Mouse (Mus musculus) cerebellum, adult 2 months (tissue): ENCODE data around the gene Sdsl. TPM values are rescaled to one million over a fixed set of nuclear protein-coding genes. Genes with fewer than 3 reads are reported as not detected.

ENCODE experiments used
- DNase-seq, 2 experiments: peaks; one replicate each; pipeline ENCODE4 v3.0.0; 2021
- H3K27ac ChIP-seq: fragments of 200-500 bp; 2 replicates; pipeline ENCODE4 v1.5.1; 2012; ENCODE audit warnings: low read length, control low read depth, inconsistent platforms; ENCODE audit not compliant: insufficient read depth
- H3K27me3 ChIP-seq: fragments of 200-500 bp; 2 replicates; pipeline ENCODE4 v1.6.1; 2012; ENCODE audit warnings: inconsistent platforms, mild to moderate bottlenecking, low read length, moderate library complexity; ENCODE audit not compliant: control insufficient read depth, insufficient read depth
- H3K4me1 ChIP-seq: fragments of 200-500 bp; 2 replicates; pipeline ENCODE4 v1.6.1; 2011; ENCODE audit warnings: low read length; ENCODE audit not compliant: control insufficient read depth, insufficient read depth
- H3K4me3 ChIP-seq: fragments of 200-500 bp; replicated peaks from 2 replicates; pipeline ENCODE3; 2011; ENCODE audit warnings: mild to moderate bottlenecking, low read depth, low read length, control low read depth; ENCODE audit not compliant: insufficient read depth
- CTCF ChIP-seq: fragments of 200-500 bp; IDR thresholded peaks from 2 replicates; pipeline ENCODE4 v1.5.1; 2011; ENCODE audit warnings: low read depth, mild to moderate bottlenecking, control low read depth, low read length, moderate library complexity, borderline replicate concordance; ENCODE audit not compliant: insufficient read depth
- POLR2A ChIP-seq: fragments of 200-500 bp; IDR thresholded peaks from 2 replicates; pipeline ENCODE4 v1.6.1; 2011; ENCODE audit warnings: low read length, control low read depth, borderline replicate concordance; ENCODE audit not compliant: insufficient read depth
- WGBS: fragments of 180-500 bp; shearing (Covaris S2); methylation state at CpG from one replicate; pipeline ENCODE4 v1.1.7; 2018; 5-methylcytosine and 5-hydroxymethylcytosine counted together
- polyA plus RNA-seq: library from polyadenylated mRNA; depleted of rRNA; stranded (reverse); fragments of >200 nt; gene quantifications from 2 replicates; pipeline ENCODE4 v1.2.3, GENCODE M21; 2012; rRNA removed

Sdsl gene
- polyA plus RNA-seq, 1 experiment: 16.7 TPM

DNA sequence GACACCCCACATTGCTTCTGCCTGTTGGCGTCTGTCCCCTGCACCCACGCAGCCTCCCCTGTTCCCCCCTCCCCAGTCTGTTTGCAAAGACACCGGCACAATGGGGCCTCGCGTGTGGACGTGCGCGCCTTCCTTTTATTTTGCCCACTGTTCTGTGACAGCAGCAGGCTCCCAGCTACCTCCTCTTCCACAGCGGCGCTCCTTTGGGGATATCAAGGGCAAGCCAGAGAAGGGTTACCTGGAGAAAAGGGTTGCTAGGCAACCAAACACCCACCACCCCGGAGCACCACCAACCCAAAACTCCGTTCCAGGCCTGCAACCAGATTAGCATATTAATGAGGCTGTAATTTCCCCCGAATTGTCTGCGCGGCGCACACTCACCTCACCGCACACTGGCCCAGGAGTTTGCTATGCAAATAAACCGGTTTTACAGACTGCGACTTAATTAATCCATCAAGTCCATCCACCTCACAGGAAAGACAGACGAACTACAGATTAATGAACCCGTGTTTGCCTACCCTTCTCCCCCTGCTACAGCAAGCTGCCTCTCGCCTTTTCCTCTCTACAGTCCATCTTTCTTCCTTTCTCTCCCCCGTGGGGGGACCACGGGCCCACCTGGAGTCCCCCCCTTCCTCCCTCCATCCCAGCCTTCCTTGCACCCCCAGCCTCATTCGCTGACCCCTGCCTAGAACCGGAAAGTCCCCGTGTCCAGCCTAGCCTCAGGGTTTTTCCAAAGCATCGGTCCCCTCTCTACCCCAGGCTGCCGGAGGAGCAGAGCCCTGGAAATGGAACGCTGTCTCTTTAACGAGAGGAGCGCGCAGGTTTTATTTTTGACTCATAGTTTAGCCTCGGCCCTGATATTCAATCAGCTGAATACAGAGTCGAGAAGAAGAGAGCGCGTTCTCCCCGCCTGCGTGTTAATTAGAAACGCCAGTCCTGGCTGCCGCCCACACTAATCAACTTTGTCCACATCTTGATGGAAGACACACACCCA lies 62.9 kb downstream of the Sdsl start:
- TF ChIP-seq POLR2A (no peak), CTCF (no peak)
- peak in 1 of 2 experiments; percentile 7 for DNase-seq
- Histone ChIP-seq H3K4me1 (no peaks in the 10 kb centered on the region), H3K27ac (no peak overlapping the region), H3K27me3 (no peaks in the 10 kb centered on the region), H3K4me3 (peak overlapping the region; percentile 14)
- WGBS: 3% methylated on average over 41 of the region's 41 CpGs

DNA sequence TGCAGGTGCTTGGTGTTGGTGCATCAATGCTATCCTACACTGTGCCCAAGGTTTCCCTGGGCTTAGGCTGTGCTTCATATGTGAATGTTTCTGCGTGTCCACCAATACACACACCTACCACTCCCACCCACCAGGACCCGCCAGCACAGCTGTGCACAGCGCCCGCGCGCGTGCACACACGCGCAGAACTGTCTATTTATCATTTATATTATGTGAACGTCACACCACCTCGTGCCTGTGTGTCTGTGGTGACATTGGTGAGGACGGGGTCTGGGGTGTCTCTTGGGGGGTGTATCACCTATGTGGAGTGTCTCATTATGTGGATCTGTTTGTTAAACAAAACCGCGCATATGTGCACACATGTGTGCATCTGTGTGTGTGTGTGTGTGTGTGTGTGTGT lies 63.7 kb downstream of the Sdsl start:
- TF ChIP-seq CTCF: no peak
- TF ChIP-seq POLR2A: no peak
- DNase-seq: no peak
- Histone ChIP-seq H3K27me3 (no peaks in the 10 kb centered on the region), H3K4me1 (no peaks in the 10 kb centered on the region), H3K4me3 (no peak overlapping the region), H3K27ac (no peak overlapping the region)
- 74% methylated on average over 14 of the region's 14 CpGs for WGBS

Other genes with a start within 250 kb of the Sdsl start
- 7.7 and 9.7 TPM in 2 replicates for gene Lhx5, start 41.1 kb downstream of the Sdsl start, polyA plus RNA-seq
- gene Sds, start 3.7 kb upstream of the Sdsl start, polyA plus RNA-seq: 0.36 and 0.52 TPM in 2 replicates
- 49.0 and 53.5 TPM in 2 replicates for gene Plbd2, start 30.8 kb upstream of the Sdsl start, polyA plus RNA-seq
- gene Slc8b1, start 38.4 kb upstream of the Sdsl start, polyA plus RNA-seq: 8.2 TPM in 2 replicates
- 47.3 and 56.6 TPM in 2 replicates for gene Tpcn1, start 115.9 kb upstream of the Sdsl start, polyA plus RNA-seq
- 1.8 and 2.0 TPM in 2 replicates for gene Iqcd, start 116.2 kb upstream of the Sdsl start, polyA plus RNA-seq
- gene Rita1, start 139.8 kb upstream of the Sdsl start, polyA plus RNA-seq: 43.7 and 47.3 TPM in 2 replicates
- gene Ddx54, start 139.9 kb upstream of the Sdsl start, polyA plus RNA-seq: 24.1 and 25.4 TPM in 2 replicates
- 0.24 and 0.31 TPM in 2 replicates for gene Cfap73, start 161.4 kb upstream of the Sdsl start, polyA plus RNA-seq
- 24.7 and 30.5 TPM in 2 replicates for gene Rasal1, start 176.0 kb upstream of the Sdsl start, polyA plus RNA-seq
- 123 and 127 TPM in 2 replicates for gene Dtx1, start 239.1 kb upstream of the Sdsl start, polyA plus RNA-seq